Mouse (Mus musculus): ENCODE measurements around the gene Fkbpl. TPM values are rescaled to one million over a fixed set of nuclear protein-coding genes. Genes with fewer than 3 reads are reported as not detected.

The Fkbpl gene
- polyA plus RNA-seq, 1 experiment from 2014 or later = 9.7 TPM

- WGBS = 73% methylated on average over 7 of the region's 7 CpGs
- ATAC-seq (replicated peaks; ENCODE audit: low FRiP score) = no peak
- peaks cover 62% of the 10 kb centered on the region for H3K27me3 ChIP-seq (replicated peaks; ENCODE audit: control insufficient read depth, insufficient read depth, low read length)
- no peak overlapping the region for H3K4me3 ChIP-seq (ENCODE audit: low read depth, low read length)
- no peaks in the 10 kb centered on the region; the same call in 1 of the 2 replicates for H3K4me1 ChIP-seq (replicated peaks; ENCODE audit: control insufficient read depth, insufficient read depth, low read length)
- H3K9me3 ChIP-seq (ENCODE audit: control insufficient read depth, low read length) = no peaks in the 10 kb centered on the region
- no peak overlapping the region for H3K27ac ChIP-seq (ENCODE audit: low read depth, low read length)
- no peak overlapping the region for H3K9ac ChIP-seq (ENCODE audit: low read depth, low read length)
- H3K4me2 ChIP-seq = no peak overlapping the region
- no peaks in the 10 kb centered on the region for H3K36me3 ChIP-seq (ENCODE audit: control insufficient read depth, insufficient read depth, low read length)
- no peak for DNase-seq (ENCODE audit: low spot score)
These were observed 28.6 kb downstream of the Fkbpl start for GRCm38 (mm10) chr17:34673139-34673538.

GRCm38 (mm10) chr17:34674524-34675204 is 30.1 kb downstream of the Fkbpl start:
- no peak for ATAC-seq (replicated peaks; ENCODE audit: low FRiP score)
- 61% methylated on average over 11 of the region's 11 CpGs for WGBS

GRCm38 (mm10) chr17:34675205-34676092 is 30.9 kb downstream of the Fkbpl start:
- ATAC-seq (replicated peaks; ENCODE audit: low FRiP score) = no peak
- WGBS = 65% methylated on average over 13 of the region's 13 CpGs
- Histone ChIP-seq H3K9ac (ENCODE audit: low read depth, low read length) (no peak overlapping the region), H3K4me1 (replicated peaks; ENCODE audit: control insufficient read depth, insufficient read depth, low read length) (no peaks in the 10 kb centered on the region; the same call in 1 of the 2 replicates), H3K4me3 (ENCODE audit: low read depth, low read length) (no peak overlapping the region), H3K4me2 (no peak overlapping the region), H3K36me3 (ENCODE audit: control insufficient read depth, insufficient read depth, low read length) (no peaks in the 10 kb centered on the region), H3K27ac (ENCODE audit: low read depth, low read length) (no peak overlapping the region), H3K27me3 (replicated peaks; ENCODE audit: control insufficient read depth, insufficient read depth, low read length) (peaks cover 72% of the 10 kb centered on the region), H3K9me3 (ENCODE audit: control insufficient read depth, low read length) (no peaks in the 10 kb centered on the region)
- DNase-seq (ENCODE audit: low spot score) = no peak

More at GRCm38 (mm10) chr17:34674524-34675204, 30.1 kb downstream of the Fkbpl start:
- DNase-seq (ENCODE audit: low spot score) = no peak
- Histone ChIP-seq H3K4me2 (no peak overlapping the region), H3K4me1 (replicated peaks; ENCODE audit: control insufficient read depth, insufficient read depth, low read length) (no peaks in the 10 kb centered on the region; the same call in 1 of the 2 replicates), H3K27ac (ENCODE audit: low read depth, low read length) (no peak overlapping the region), H3K4me3 (ENCODE audit: low read depth, low read length) (no peak overlapping the region), H3K36me3 (ENCODE audit: control insufficient read depth, insufficient read depth, low read length) (no peaks in the 10 kb centered on the region), H3K27me3 (replicated peaks; ENCODE audit: control insufficient read depth, insufficient read depth, low read length) (peaks cover 72% of the 10 kb centered on the region), H3K9me3 (ENCODE audit: control insufficient read depth, low read length) (no peaks in the 10 kb centered on the region), H3K9ac (ENCODE audit: low read depth, low read length) (no peak overlapping the region)

- WGBS = 72% methylated on average over 6 of the region's 6 CpGs
- Histone ChIP-seq H3K27ac (ENCODE audit: low read depth, low read length) (no peak overlapping the region), H3K36me3 (ENCODE audit: control insufficient read depth, insufficient read depth, low read length) (no peaks in the 10 kb centered on the region), H3K4me3 (ENCODE audit: low read depth, low read length) (no peak overlapping the region), H3K27me3 (replicated peaks; ENCODE audit: control insufficient read depth, insufficient read depth, low read length) (peaks cover 67% of the 10 kb centered on the region), H3K9me3 (ENCODE audit: control insufficient read depth, low read length) (no peaks in the 10 kb centered on the region), H3K4me2 (no peak overlapping the region), H3K4me1 (replicated peaks; ENCODE audit: control insufficient read depth, insufficient read depth, low read length) (no peaks in the 10 kb centered on the region; the same call in 1 of the 2 replicates), H3K9ac (ENCODE audit: low read depth, low read length) (no peak overlapping the region)
- no peak for DNase-seq (ENCODE audit: low spot score)
- no peak for ATAC-seq (replicated peaks; ENCODE audit: low FRiP score)
These were observed 31.5 kb downstream of the Fkbpl start for GRCm38 (mm10) chr17:34676093-34676460.

- no peaks in the 10 kb centered on the region for H3K4me1 ChIP-seq (replicated peaks; ENCODE audit: control insufficient read depth, insufficient read depth, low read length)
- no peak overlapping the region for H3K9ac ChIP-seq (ENCODE audit: low read depth, low read length)
- no peak overlapping the region for H3K27ac ChIP-seq (ENCODE audit: low read depth, low read length)
- DNase-seq (ENCODE audit: low spot score) = no peak
- WGBS = 67% methylated on average over 12 of the region's 12 CpGs
- H3K9me3 ChIP-seq (ENCODE audit: control insufficient read depth, low read length) = no peaks in the 10 kb centered on the region
- ATAC-seq (replicated peaks; ENCODE audit: low FRiP score) = no peak
- no peak overlapping the region for H3K4me3 ChIP-seq (ENCODE audit: low read depth, low read length)
- H3K27me3 ChIP-seq (replicated peaks; ENCODE audit: control insufficient read depth, insufficient read depth, low read length) = peaks cover 63% of the 10 kb centered on the region
- H3K36me3 ChIP-seq (ENCODE audit: control insufficient read depth, insufficient read depth, low read length) = no peaks in the 10 kb centered on the region
- H3K4me2 ChIP-seq = no peak overlapping the region
These were observed 32.1 kb downstream of the Fkbpl start for GRCm38 (mm10) chr17:34676671-34677070.

GRCm38 (mm10) chr17:34680191-34680590 is 35.6 kb downstream of the Fkbpl start:
- DNase-seq (ENCODE audit: low spot score) (no peak), ATAC-seq (replicated peaks; ENCODE audit: low FRiP score) (no peak)
- 68% methylated on average over 26 of the region's 26 CpGs for WGBS
- H3K4me3 ChIP-seq (ENCODE audit: low read depth, low read length) = no peak overlapping the region
- no peaks in the 10 kb centered on the region for H3K4me1 ChIP-seq (replicated peaks; ENCODE audit: control insufficient read depth, insufficient read depth, low read length)
- H3K27me3 ChIP-seq (replicated peaks; ENCODE audit: control insufficient read depth, insufficient read depth, low read length) = peaks cover 42% of the 10 kb centered on the region
- H3K4me2 ChIP-seq = no peak overlapping the region
- no peak overlapping the region for H3K27ac ChIP-seq (ENCODE audit: low read depth, low read length)
- H3K36me3 ChIP-seq (ENCODE audit: control insufficient read depth, insufficient read depth, low read length) = no peaks in the 10 kb centered on the region
- no peaks in the 10 kb centered on the region for H3K9me3 ChIP-seq (ENCODE audit: control insufficient read depth, low read length)
- no peak overlapping the region for H3K9ac ChIP-seq (ENCODE audit: low read depth, low read length)

GRCm38 (mm10) chr17:34680621-34681020 is 36.1 kb downstream of the Fkbpl start:
- no peaks in the 10 kb centered on the region for H3K36me3 ChIP-seq (ENCODE audit: control insufficient read depth, insufficient read depth, low read length)
- peaks cover 42% of the 10 kb centered on the region for H3K27me3 ChIP-seq (replicated peaks; ENCODE audit: control insufficient read depth, insufficient read depth, low read length)
- no peak for ATAC-seq (replicated peaks; ENCODE audit: low FRiP score)
- no peaks in the 10 kb centered on the region for H3K9me3 ChIP-seq (ENCODE audit: control insufficient read depth, low read length)
- WGBS = 71% methylated on average over 4 of the region's 4 CpGs
- no peaks in the 10 kb centered on the region for H3K4me1 ChIP-seq (replicated peaks; ENCODE audit: control insufficient read depth, insufficient read depth, low read length)
- DNase-seq (ENCODE audit: low spot score) = no peak
- no peak overlapping the region for H3K4me2 ChIP-seq
- no peak overlapping the region for H3K27ac ChIP-seq (ENCODE audit: low read depth, low read length)
- H3K9ac ChIP-seq (ENCODE audit: low read depth, low read length) = no peak overlapping the region
- no peak overlapping the region for H3K4me3 ChIP-seq (ENCODE audit: low read depth, low read length)

- Histone ChIP-seq H3K4me1 (replicated peaks; ENCODE audit: control insufficient read depth, insufficient read depth, low read length) (no peaks in the 10 kb centered on the region), H3K4me2 (no peak overlapping the region), H3K9me3 (ENCODE audit: control insufficient read depth, low read length) (no peaks in the 10 kb centered on the region), H3K27ac (ENCODE audit: low read depth, low read length) (no peak overlapping the region), H3K27me3 (replicated peaks; ENCODE audit: control insufficient read depth, insufficient read depth, low read length) (peaks cover 42% of the 10 kb centered on the region), H3K4me3 (ENCODE audit: low read depth, low read length) (no peak overlapping the region), H3K36me3 (ENCODE audit: control insufficient read depth, insufficient read depth, low read length) (no peaks in the 10 kb centered on the region), H3K9ac (ENCODE audit: low read depth, low read length) (no peak overlapping the region)
- 53% methylated on average over 17 of the region's 17 CpGs for WGBS
- ATAC-seq (replicated peaks; ENCODE audit: low FRiP score) (no peak), DNase-seq (ENCODE audit: low spot score) (no peak)
These were observed 36.6 kb downstream of the Fkbpl start for GRCm38 (mm10) chr17:34681132-34681571.
